Mouse (Mus musculus) adrenal gland, postnatal 4 days (tissue): ENCODE measurements around the gene Magohb. TPM values are rescaled to one million over a fixed set of nuclear protein-coding genes. Genes with fewer than 3 reads are reported as not detected.

Source experiments
- DNase-seq, 2 experiments: peaks; one replicate each; pipeline ENCODE4 v3.0.0; 2021 to 2022; ENCODE audit warnings: low spot score in 2 of 2, mixed read lengths in 2 of 2
- total RNA-seq, 2 experiments: library from RNA; stranded (reverse); gene quantifications; 2 replicates each; pipeline ENCODE4 v1.2.3; 2021

The Magohb gene
- total RNA-seq, 2 experiments from 2014 or later = 20.9 to 22.9 TPM

GRCm38 (mm10) chr6:131264175-131264574 is 28.9 kb downstream of the Magohb start:
- DNase-seq = no peak

- DNase-seq = no peak
Observed at GRCm38 (mm10) chr6:131262778-131263177, 30.3 kb downstream of the Magohb start.

GRCm38 (mm10) chr6:131262009-131262408 is 31.0 kb downstream of the Magohb start:
- no peak for DNase-seq

GRCm38 (mm10) chr6:131247206-131247605 is 45.8 kb downstream of the Magohb start, which contains the start of gene Klra2:
Gene Klra2 (minus strand): TSS chr6:131247362.
- DNase-seq = no peak

GRCm38 (mm10) chr6:131245081-131245480 is 48.0 kb downstream of the Magohb start:
- DNase-seq = no peak

Other genes with a start within 250 kb of the Magohb start
- under 1 TPM; 0.73 to 0.84 TPM for gene Klra2, start 45.9 kb downstream of the Magohb start, total RNA-seq
- under 1 TPM; 0.59 to 0.76 TPM for gene Styk1, start 60.4 kb upstream of the Magohb start, total RNA-seq
- 100 to 1,000 TPM; 197 to 198 TPM for gene Ybx3, start 95.2 kb upstream of the Magohb start, total RNA-seq
- not detected for gene 5430401F13Rik, start 193.2 kb upstream of the Magohb start, total RNA-seq
- not detected for gene Gm6619, start 193.2 kb upstream of the Magohb start, total RNA-seq